Mouse (Mus musculus): ENCODE measurements around the gene L3mbtl3.

GRCm38 (mm10) chr10:26280009-26280408 is 95.8 kb downstream of the L3mbtl3 start:
- TF ChIP-seq CTCF (IDR thresholded peaks at IDR 0.05; ENCODE audit: low read depth), result no peak
- TF ChIP-seq EP300 (IDR thresholded peaks at IDR 0.05; ENCODE audit: low read depth), result no peak

Data from liver, postnatal 0 days (tissue).